Mouse (Mus musculus) layer of hippocampus, adult 11-12 months (tissue): ENCODE results near the gene Mcl1.

Experiments used
- DNase-seq: peaks from one replicate; pipeline ENCODE4 v3.0.0; 2022; ENCODE audit warnings: low spot score

Gene Mcl1

GRCm38 (mm10) chr3:95709967-95710366 is 51.4 kb downstream of the Mcl1 start:
- no peak for DNase-seq
